Mouse (Mus musculus): ENCODE results near the gene Platr17. TPM values are rescaled to one million over a fixed set of nuclear protein-coding genes. Genes with fewer than 3 reads are reported as not detected.

Platr17 gene
- total and polyA plus RNA-seq, 3 experiments, result not detected

GRCm38 (mm10) chr17:33955555-33956214 lies 50.8 kb downstream of the Platr17 start, which contains the start of the genes Vps52 and Rps18:
TSS of gene Vps52 (plus strand) at chr17:33955812.
TSS of gene Rps18 (minus strand) at chr17:33956001.
- H3K27ac ChIP-seq (ENCODE audit: insufficient read depth, low read depth), result peak within 1 kb of the TSS; percentile 60
- H3K4me2 ChIP-seq (ENCODE audit: insufficient read depth, low read depth, poor library complexity, severe bottlenecking), result peak within 1 kb of the TSS; percentile 97
- H3K9me3 ChIP-seq (replicated peaks; ENCODE audit: low read length), result no peaks in the 10 kb centered on the region
- peaks cover 53 to 65% of the 10 kb centered on the region in 2 experiments for H3K36me3 ChIP-seq (replicated peaks in 1 of 2; ENCODE audit: control insufficient read depth in 1 of 2, insufficient read depth in 1 of 2, low read length in 1 of 2)
- dilution Hi-C loops (cut with MboI; ENCODE audit: extremely low pct_ligation_motif_present, extremely low pct_unique_long_range_greater_than_20kb, low sequenced_read_pairs), result no loop called here
- peaks cover 29% of the 10 kb centered on the region for H3K79me2 ChIP-seq (replicated peaks; ENCODE audit: control insufficient read depth, extremely low read depth, insufficient read depth, poor library complexity, severe bottlenecking)
- H3K4me1 ChIP-seq (ENCODE audit: control insufficient read depth in 1 of 2, insufficient read depth in 2 of 2), result peaks cover 10 to 36% of the 10 kb centered on the region in 2 experiments
- peak; percentile 96 for DNase-seq (ENCODE audit: extremely low read depth)
- no peak for TF ChIP-seq SMC3 (IDR thresholded peaks at IDR 0.05; ENCODE audit: low read depth, low read length)
- TF ChIP-seq CHD2 (IDR thresholded peaks at IDR 0.05; ENCODE audit: low read length), result no peak
- TF ChIP-seq MAFK (IDR thresholded peaks at IDR 0.05; ENCODE audit: insufficient replicate concordance, low read length), result no peak
- 0 out of 2 replicates have a peak, but pooled peaks have one; percentile 26 for TF ChIP-seq RCOR1 (conservative IDR thresholded peaks at IDR 0.05; ENCODE audit: low read depth, low read length)
- peak; percentile 97 for TF ChIP-seq MYC (IDR thresholded peaks at IDR 0.05; ENCODE audit: low read depth, low read length)
- no peak for TF ChIP-seq ETS1 (conservative IDR thresholded peaks at IDR 0.05; ENCODE audit: low read depth, low read length)
- no peak for TF ChIP-seq EP300 (IDR thresholded peaks at IDR 0.05; ENCODE audit: low read length)
- TF ChIP-seq USF2 (conservative IDR thresholded peaks at IDR 0.05; ENCODE audit: low read depth, low read length), result no peak
- TF ChIP-seq KAT2A (IDR thresholded peaks at IDR 0.05; ENCODE audit: insufficient replicate concordance, low read length), result peak; percentile 91; the same call in 1 of the 2 replicates
- peak; percentile 80; the same call in 1 of the 2 replicates for TF ChIP-seq SIN3A (IDR thresholded peaks at IDR 0.05; ENCODE audit: low read length)
- TF ChIP-seq ZC3H11A (IDR thresholded peaks at IDR 0.05; ENCODE audit: low read depth, low read length), result no peak
- TF ChIP-seq UBTF (IDR thresholded peaks at IDR 0.05; ENCODE audit: low read depth, low read length), result no peak
- TF ChIP-seq ZNF384 (IDR thresholded peaks at IDR 0.05; ENCODE audit: low read depth, low read length), result no peak
- TF ChIP-seq USF1 (IDR thresholded peaks at IDR 0.05; ENCODE audit: low read depth, low read length), result no peak
- TF ChIP-seq MAZ (IDR thresholded peaks at IDR 0.05; ENCODE audit: low read depth, low read length), result peak; percentile 98
- no peak for TF ChIP-seq MEF2A (IDR thresholded peaks at IDR 0.05; ENCODE audit: borderline replicate concordance, low read depth, low read length)
- TF ChIP-seq NELFE (IDR thresholded peaks at IDR 0.05; ENCODE audit: low read depth, low read length), result peak; percentile 95
- TF ChIP-seq BHLHE40 (IDR thresholded peaks at IDR 0.05; ENCODE audit: low read depth, low read length), result no peak
- no peak for TF ChIP-seq JUND (conservative IDR thresholded peaks at IDR 0.05; ENCODE audit: low read depth, low read length)
- peak; percentile 95 for TF ChIP-seq TBP (conservative IDR thresholded peaks at IDR 0.05; ENCODE audit: low read depth, low read length)
- peak; percentile 84 for TF ChIP-seq POLR2A (IDR thresholded peaks at IDR 0.05; ENCODE audit: low read depth, low read length)
- no peak for TF ChIP-seq RAD21 (IDR thresholded peaks at IDR 0.05; ENCODE audit: low read depth, low read length)
- peak; percentile 94 for TF ChIP-seq HCFC1 (IDR thresholded peaks at IDR 0.05; ENCODE audit: low read depth, low read length)
- TF ChIP-seq JUN (IDR thresholded peaks at IDR 0.05; ENCODE audit: insufficient read depth, low read depth, low read length), result no peak
- no peak for TF ChIP-seq CHD1 (IDR thresholded peaks at IDR 0.05; ENCODE audit: low read depth, low read length)
- TF ChIP-seq CTCF (conservative IDR thresholded peaks at IDR 0.05 in 1 of 2, IDR thresholded peaks at IDR 0.05 in 1 of 2; ENCODE audit: low read depth in 2 of 2, low read length in 2 of 2), result no peak
- TF ChIP-seq PAX5 (IDR thresholded peaks at IDR 0.05; ENCODE audit: low read length), result no peak
- peak; percentile 47; the same call in 1 of the 2 replicates for TF ChIP-seq ZMIZ1 (IDR thresholded peaks at IDR 0.05; ENCODE audit: low read depth, low read length)
- TF ChIP-seq NRF1 (IDR thresholded peaks at IDR 0.05; ENCODE audit: low read depth, low read length), result peak; percentile 38
- peak; percentile 92 for TF ChIP-seq MAX (IDR thresholded peaks at IDR 0.05; ENCODE audit: low read length)
- TF ChIP-seq GABPA (IDR thresholded peaks at IDR 0.05; ENCODE audit: insufficient replicate concordance, low read depth, low read length), result no peak
- peak; percentile 93 for TF ChIP-seq ELF1 (IDR thresholded peaks at IDR 0.05; ENCODE audit: low read depth, low read length)
- peak; percentile 77 for TF ChIP-seq MXI1 (IDR thresholded peaks at IDR 0.05; ENCODE audit: low read depth, low read length)
- peak; percentile 75 for TF ChIP-seq IRF4 (IDR thresholded peaks at IDR 0.05; ENCODE audit: low read depth, low read length)
- peak; percentile 90 for TF ChIP-seq TCF12 (IDR thresholded peaks at IDR 0.05; ENCODE audit: low read depth, low read length)
- no peak for TF ChIP-seq ZKSCAN1 (IDR thresholded peaks at IDR 0.05; ENCODE audit: borderline replicate concordance, low read depth, low read length)
- TF ChIP-seq E2F4 (IDR thresholded peaks at IDR 0.05; ENCODE audit: insufficient replicate concordance, low read depth, low read length), result no peak
- TF ChIP-seq POLR2AphosphoS2 (IDR thresholded peaks at IDR 0.05; ENCODE audit: low read depth, low read length), result peak; percentile 95
- peak within 1 kb of the TSS; percentile 99 for H3K9ac ChIP-seq (ENCODE audit: insufficient read depth, low read depth)
- in situ Hi-C loops (cut with MboI; ENCODE audit: low pct_ligation_motif_present, low pct_unique_long_range_greater_than_20kb, low sequenced_read_pairs), result no loop called here
- H3K27me3 ChIP-seq (replicated peaks), result no peaks in the 10 kb centered on the region
- peak within 1 kb of the TSS; percentile 91 to 99 (median 96) for H3K4me3 ChIP-seq (replicated peaks in 1 of 3; ENCODE audit: low read depth in 2 of 3, low read length in 2 of 3, poor library complexity in 1 of 3)

Measured in CH12.LX (cell line).